Mouse (Mus musculus): ENCODE measurements around the gene Triap1. TPM values are rescaled to one million over a fixed set of nuclear protein-coding genes. Genes with fewer than 3 reads are reported as not detected.
"Not testable (repeated sequence)": the region's sequence is repeated elsewhere in the genome, so short reads cannot be mapped to it uniquely, and the experiment has no call there.

The Triap1 gene
- 26.3 and 27.8 TPM in 2 replicates for polyA plus RNA-seq (2012; rRNA removed)

DNA sequence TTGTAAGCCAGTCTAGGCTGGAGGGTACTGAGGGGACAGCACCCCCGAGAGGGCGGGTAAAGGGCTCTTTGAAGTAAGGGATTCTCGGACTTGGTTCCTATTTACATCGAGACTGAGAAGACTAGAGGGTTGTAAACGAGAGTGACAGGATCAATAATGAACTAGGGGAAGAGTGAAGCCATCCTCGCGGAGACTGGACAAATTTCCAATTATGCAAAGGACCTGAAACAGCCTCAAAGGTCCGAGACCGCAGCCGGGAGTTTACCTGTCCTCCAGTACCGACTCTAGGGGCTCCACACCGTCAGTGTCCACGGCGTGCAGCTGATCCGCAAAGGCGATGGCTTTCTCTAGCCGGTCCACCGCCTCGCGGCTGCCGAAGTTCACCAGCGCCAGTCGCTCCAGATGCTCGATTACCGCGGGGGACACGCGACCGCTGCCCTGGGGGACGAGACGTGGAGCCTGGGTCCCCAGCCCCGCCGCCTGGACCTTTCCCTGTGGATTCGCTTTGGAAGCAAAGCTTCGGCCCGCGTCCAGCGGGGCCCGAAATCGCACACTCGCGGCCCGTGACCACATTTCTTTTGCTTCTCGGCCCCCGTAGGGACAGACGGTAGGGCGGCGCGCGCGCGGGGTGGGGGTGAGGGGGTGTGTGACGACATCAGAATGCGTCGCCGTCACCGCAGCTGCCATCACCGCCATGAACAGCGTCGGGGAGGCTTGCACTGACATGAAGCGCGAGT lies at the start of gene Triap1, which contains the start of gene Gatc:
Gene Triap1 (plus strand): TSS at position 649 of the 737 bp plus-strand sequence.
Gene Gatc (minus strand): TSS at position 602 of the 737 bp plus-strand sequence.
- peaks cover 6% of the 10 kb centered on the region; the same call in 1 of the 2 replicates for H3K4me1 ChIP-seq (ENCODE audit: control insufficient read depth, insufficient read depth, low read length)
- H3K4me3 ChIP-seq (ENCODE audit: insufficient read depth, low read length): peak within 1 kb of the TSS; percentile 95
- H3K27ac ChIP-seq (ENCODE audit: insufficient read depth, low read length): peak within 1 kb of the TSS; percentile 76
- TF ChIP-seq POLR2A (IDR thresholded peaks at IDR 0.05; ENCODE audit: extremely low read depth, insufficient read depth, low read length) (peak; percentile 88), CTCF (IDR thresholded peaks at IDR 0.05; ENCODE audit: extremely low read depth, insufficient read depth, low read length) (no peak)

DNA sequence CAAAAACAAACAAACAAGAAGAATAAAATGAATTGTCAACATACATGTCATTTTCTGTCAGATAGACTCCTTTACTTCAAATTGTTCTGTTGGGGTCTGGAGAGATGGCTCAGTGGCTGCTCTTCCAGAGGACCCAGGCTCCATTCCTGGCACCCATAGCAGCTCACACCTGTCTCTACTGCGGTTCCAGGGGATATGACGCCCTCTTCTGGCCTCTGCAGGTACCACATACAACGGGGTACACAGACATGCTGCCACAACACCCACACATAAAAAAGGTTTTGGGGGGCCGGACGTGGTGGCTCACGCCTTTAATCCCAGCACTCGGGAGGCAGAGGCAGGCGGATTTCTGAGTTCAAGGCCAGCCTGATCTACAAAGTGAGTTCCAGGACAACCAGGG lies 46.9 kb upstream of the Triap1 start:
- peaks cover 2% of the 10 kb centered on the region; the same call in 1 of the 2 replicates for H3K4me1 ChIP-seq (ENCODE audit: control insufficient read depth, insufficient read depth, low read length)
- TF ChIP-seq POLR2A (IDR thresholded peaks at IDR 0.05; ENCODE audit: extremely low read depth, insufficient read depth, low read length) (no peak), CTCF (IDR thresholded peaks at IDR 0.05; ENCODE audit: extremely low read depth, insufficient read depth, low read length) (no peak)
- H3K27ac ChIP-seq (ENCODE audit: insufficient read depth, low read length): no peak overlapping the region
- H3K4me3 ChIP-seq (ENCODE audit: insufficient read depth, low read length): no peak overlapping the region

DNA sequence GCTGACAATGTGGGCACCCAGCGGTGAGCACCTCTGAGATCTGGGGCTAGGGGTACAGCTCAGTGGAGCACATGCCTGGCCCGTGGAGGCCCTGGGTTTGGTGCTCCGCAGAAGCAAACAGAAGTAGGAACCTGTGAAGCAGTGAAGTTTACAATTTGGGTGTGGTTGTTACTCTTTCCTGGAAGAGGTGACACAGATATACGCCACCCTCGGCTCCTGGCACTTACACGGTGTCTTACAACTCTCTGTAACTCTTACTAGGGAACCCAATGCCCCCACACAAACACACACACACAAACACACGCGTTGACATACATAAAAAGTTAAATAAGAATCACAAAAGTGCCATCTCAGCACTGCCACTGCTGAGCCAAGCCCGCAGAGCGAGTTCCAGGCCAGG lies 44.7 kb upstream of the Triap1 start:
- Histone ChIP-seq H3K4me3 (ENCODE audit: insufficient read depth, low read length) (no peak overlapping the region), H3K27ac (ENCODE audit: insufficient read depth, low read length) (no peak overlapping the region), H3K4me1 (ENCODE audit: control insufficient read depth, insufficient read depth, low read length) (peaks cover 2% of the 10 kb centered on the region; the same call in 1 of the 2 replicates)
- TF ChIP-seq POLR2A (IDR thresholded peaks at IDR 0.05; ENCODE audit: extremely low read depth, insufficient read depth, low read length) (no peak), CTCF (IDR thresholded peaks at IDR 0.05; ENCODE audit: extremely low read depth, insufficient read depth, low read length) (no peak)

DNA sequence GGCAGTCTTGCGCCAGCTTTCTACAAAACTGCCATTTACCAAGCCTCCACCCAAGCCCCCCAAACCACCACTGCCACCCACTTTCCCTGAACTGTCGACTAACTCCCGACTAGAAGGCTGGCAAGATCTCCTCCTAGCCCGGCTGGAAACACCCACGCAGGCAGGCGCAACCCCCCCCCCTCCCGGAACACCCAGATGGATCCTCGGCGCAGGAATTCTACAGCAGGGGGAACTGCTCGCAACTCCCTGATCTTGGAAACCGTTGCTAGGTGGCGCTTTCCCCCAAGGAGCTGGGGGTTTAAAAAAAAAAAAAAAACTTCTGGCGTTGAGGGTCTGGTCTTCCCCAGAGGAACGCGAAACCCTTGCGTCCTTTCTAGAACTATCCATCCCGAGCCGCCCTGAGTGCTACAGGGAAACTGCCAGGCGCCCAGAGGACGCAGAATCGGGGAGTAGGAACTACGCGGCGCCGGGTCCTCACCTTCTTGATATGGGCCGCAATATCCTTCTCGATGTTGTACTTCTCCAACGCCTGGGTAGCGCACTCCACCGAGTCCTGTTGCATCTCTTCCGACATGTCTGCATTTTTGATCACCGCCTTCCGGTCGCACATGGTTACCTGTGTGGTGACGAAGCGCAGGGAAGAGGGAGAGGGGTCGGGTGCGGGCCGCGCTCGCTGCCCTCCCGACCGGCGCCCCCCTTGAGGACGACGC lies 40.8 kb upstream of the Triap1 start:
- H3K27ac ChIP-seq (ENCODE audit: insufficient read depth, low read length): peak overlapping the region; percentile 77
- H3K4me1 ChIP-seq (ENCODE audit: control insufficient read depth, insufficient read depth, low read length): peaks cover 2% of the 10 kb centered on the region; the same call in 1 of the 2 replicates
- TF ChIP-seq CTCF (IDR thresholded peaks at IDR 0.05; ENCODE audit: extremely low read depth, insufficient read depth, low read length) (0 out of 2 replicates have a peak, but pooled peaks have one; percentile 21), POLR2A (IDR thresholded peaks at IDR 0.05; ENCODE audit: extremely low read depth, insufficient read depth, low read length) (no peak)
- H3K4me3 ChIP-seq (ENCODE audit: insufficient read depth, low read length): peak overlapping the region; percentile 97

DNA sequence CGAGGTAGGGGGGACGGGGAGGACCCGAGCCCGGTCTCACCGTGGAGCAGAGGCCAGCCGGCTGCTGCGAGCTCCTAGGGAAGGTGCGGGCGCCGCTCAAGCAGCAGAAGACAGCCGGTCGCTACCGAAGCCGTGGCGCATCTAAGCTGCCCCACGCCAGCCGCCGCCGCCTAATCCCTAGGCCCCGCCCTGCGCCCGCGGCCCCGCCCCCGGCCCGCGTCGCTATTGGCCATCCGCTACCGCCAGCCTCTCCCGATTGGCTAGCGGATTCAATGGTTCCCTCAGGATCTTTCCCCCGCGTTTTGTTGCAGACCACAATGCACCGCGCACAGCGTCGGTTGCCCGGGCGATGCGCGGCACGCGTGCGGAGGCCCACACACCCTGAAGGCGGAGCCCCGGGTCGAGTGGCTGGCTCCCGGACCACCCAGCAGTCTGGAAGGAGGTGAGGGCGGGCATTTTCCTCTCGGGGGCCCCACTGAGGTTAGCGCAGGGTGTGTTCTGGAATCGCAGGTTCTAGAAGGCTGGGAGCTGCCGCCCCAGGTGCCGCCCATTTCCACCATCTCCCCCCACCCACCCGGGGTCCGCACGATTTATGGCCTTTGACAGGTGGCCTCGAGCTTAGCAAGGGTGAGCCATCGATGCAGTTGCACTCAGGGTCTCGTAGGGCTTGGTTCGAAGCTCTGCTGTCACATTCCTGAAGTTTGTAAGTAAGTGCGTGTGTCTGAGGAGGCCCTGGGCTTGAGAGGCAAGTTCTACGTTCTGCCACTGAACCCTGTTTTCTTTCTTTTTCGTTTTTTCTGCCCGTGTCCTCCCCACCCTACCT lies 40.0 kb upstream of the Triap1 start, which contains the start of gene Dynll1:
Gene Dynll1 (minus strand): TSS at position 208 of the 823 bp plus-strand sequence.
- H3K27ac ChIP-seq (ENCODE audit: insufficient read depth, low read length): peak within 1 kb of the TSS; percentile 77
- peak within 1 kb of the TSS; percentile 97 for H3K4me3 ChIP-seq (ENCODE audit: insufficient read depth, low read length)
- TF ChIP-seq POLR2A (IDR thresholded peaks at IDR 0.05; ENCODE audit: extremely low read depth, insufficient read depth, low read length) (peak; percentile 80), CTCF (IDR thresholded peaks at IDR 0.05; ENCODE audit: extremely low read depth, insufficient read depth, low read length) (0 out of 2 replicates have a peak, but pooled peaks have one; percentile 1)
- H3K4me1 ChIP-seq (ENCODE audit: control insufficient read depth, insufficient read depth, low read length): peaks cover 2% of the 10 kb centered on the region; the same call in 1 of the 2 replicates

DNA sequence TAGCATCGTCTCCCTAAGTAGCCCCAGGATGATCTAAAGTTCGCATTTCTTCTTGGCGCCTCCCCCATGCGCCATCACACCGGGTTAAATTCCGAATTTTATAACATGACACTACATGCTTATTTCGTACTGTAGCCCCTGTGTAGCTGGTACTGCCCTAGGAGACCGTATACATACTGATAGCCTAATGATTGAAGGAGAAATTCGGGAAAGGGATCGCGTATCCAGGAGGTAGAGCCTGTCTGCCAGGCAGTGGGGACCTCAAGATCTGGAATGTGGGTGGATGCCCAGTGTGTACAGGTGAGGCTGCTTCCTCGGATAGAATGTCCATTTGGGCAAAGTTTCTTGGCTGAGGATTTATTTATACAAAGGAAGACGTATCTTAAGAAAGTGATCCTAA lies 39.4 kb upstream of the Triap1 start:
- Histone ChIP-seq H3K27ac (ENCODE audit: insufficient read depth, low read length) (peak overlapping the region; percentile 4; the same call in 1 of the 2 replicates), H3K4me1 (ENCODE audit: control insufficient read depth, insufficient read depth, low read length) (peaks cover 2% of the 10 kb centered on the region; the same call in 1 of the 2 replicates), H3K4me3 (ENCODE audit: insufficient read depth, low read length) (peak overlapping the region; percentile 97)
- TF ChIP-seq CTCF (IDR thresholded peaks at IDR 0.05; ENCODE audit: extremely low read depth, insufficient read depth, low read length): no peak
- no peak for TF ChIP-seq POLR2A (IDR thresholded peaks at IDR 0.05; ENCODE audit: extremely low read depth, insufficient read depth, low read length)

DNA sequence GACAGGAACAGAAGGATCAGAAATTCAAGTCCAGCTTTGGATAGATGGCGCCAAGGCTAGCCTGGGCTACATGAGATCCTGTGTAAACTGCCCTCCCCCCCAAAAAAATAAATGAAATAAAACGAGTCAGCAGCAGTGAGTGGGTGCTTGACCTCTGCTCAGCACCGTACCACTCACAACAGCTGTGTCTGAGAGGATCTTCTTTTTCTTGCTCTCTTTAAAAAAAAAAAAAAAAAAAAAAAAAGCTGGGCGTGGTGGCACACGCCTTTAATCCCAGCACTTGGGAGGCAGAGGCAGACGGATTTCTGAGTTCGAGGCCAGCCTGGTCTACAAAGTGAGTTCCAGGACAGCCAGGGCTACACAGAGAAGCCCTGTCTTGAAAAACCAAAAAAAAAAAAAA lies 38.8 kb upstream of the Triap1 start:
- H3K4me3 ChIP-seq (ENCODE audit: insufficient read depth, low read length): not testable (repeated sequence)

DNA sequence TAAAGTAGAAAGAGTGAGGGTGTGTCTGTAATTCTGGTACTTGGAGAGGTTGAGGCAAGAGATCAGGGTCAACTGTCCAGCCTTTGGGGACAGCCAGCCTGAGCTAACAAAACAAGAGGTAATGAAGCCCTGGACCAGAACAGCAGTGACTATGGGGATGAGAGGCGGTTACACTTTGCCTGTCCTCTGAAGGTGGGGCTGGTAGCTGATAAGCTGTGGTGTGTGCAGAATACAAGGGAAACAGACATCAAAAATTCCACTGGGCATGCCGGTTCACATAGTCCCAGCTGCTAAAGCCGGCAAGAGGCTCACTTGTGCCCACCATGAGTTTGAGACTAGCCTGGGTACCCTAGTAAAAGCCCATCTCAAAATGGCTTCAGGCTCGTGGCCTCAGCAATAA lies 28.7 kb upstream of the Triap1 start:
- Histone ChIP-seq H3K4me1 (ENCODE audit: control insufficient read depth, insufficient read depth, low read length) (peaks cover 3% of the 10 kb centered on the region; the same call in 1 of the 2 replicates), H3K27ac (ENCODE audit: insufficient read depth, low read length) (no peak overlapping the region), H3K4me3 (ENCODE audit: insufficient read depth, low read length) (no peak overlapping the region)
- TF ChIP-seq POLR2A (IDR thresholded peaks at IDR 0.05; ENCODE audit: extremely low read depth, insufficient read depth, low read length): no peak
- TF ChIP-seq CTCF (IDR thresholded peaks at IDR 0.05; ENCODE audit: extremely low read depth, insufficient read depth, low read length): no peak

More for the DNA sequence above, 38.8 kb upstream of the Triap1 start:
- H3K27ac ChIP-seq (ENCODE audit: insufficient read depth, low read length); H3K4me1 ChIP-seq (ENCODE audit: control insufficient read depth, insufficient read depth, low read length): not testable (repeated sequence)
